Mouse (Mus musculus): ENCODE data around the gene Fasl.

Gene Fasl

DNA sequence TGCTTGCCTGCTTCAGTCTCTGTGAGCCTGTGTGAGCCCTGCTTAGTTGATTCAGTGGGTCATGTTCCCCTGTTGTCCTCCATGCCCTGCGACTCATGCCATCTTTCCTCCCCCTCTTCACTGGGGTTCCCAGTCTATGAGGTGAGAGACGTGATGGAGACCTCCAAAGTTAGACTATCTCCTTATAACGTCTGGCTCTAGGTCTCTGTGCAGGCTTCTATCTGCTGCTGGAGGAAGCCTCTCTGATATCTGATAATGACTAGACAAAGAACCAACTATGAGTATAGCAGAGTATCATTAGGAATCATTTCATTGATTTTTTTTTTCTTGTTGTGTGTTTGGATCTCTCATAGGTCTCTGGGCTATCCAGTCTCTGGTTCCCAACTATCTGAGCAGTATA is 31.7 kb downstream of the Fasl start:
- no peak for DNase-seq

DNA sequence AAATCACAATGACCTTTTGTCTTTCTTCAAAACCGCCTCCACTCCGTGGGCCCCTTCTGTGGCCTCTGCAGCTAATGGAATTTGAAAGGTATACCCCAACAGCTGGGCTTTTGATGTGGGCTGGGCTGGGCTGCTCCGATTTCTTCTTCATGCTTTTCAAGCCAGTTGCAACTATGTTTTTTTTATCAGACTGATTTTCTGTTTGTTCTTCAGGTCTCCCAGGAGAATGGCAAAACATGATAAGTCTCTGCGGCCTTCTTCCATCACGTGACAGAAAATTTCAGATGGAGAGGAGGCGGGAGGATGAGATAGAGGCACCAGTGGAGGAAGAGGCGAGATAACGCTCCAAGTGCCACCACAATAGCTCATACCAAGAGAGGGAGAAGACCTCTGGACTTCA is 37.0 kb downstream of the Fasl start:
- DNase-seq, result no peak

DNA sequence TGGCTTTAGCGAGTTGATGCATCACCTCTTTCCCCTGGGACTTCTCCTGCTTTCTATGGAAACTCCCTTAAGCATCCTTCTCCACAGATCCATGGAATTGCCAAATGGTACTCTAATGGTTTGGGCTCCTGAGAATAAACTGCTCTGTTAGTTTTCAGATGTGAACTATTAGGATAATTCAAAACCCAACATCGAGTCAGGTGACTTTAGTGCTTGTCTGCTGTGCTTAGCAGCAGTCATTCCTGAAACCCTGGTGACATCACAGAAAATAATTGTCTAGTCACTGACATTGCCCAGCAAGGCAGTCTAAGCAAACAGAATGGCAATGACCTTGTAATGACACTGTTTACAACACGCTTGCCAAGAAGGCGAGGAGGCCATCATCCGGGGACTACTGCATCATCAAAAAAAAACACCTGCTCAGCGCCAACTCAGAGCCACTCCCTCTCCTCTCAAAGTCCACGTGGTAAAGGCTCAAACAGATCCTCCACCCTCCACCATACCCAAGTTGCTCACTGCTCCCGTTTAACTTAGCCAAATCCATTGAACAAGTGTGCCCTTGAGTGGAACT is 37.7 kb downstream of the Fasl start:
- DNase-seq, result no peak

GRCm38 (mm10) chr1:161748685-161749084 is 39.6 kb downstream of the Fasl start:
- no peak for DNase-seq

- DNase-seq, result peak; percentile 30
Measured at GRCm38 (mm10) chr1:161748138-161748537, 40.2 kb downstream of the Fasl start.

- DNase-seq, result no peak
Measured at GRCm38 (mm10) chr1:161746542-161747302, 41.6 kb downstream of the Fasl start.

DNA sequence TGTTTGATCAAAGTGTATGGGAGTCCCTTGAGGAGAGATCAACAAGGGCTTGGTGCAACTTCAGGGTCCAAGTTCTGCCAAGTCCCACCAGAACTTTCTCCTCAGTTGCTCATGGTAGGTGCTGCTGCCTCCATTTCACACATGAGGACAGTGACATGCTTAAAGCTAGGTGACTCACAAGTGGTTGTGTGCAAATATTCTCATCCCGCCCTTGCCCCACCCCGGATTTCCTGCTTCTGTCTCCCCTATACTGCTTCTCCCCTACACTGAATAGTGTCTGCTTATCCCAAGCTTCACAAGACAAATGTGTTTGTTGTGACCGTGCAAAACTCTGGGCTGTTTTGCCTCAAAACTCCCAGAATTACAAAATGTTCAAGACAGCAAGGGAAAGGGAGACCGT is 43.4 kb downstream of the Fasl start:
- DNase-seq, result no peak

GRCm38 (mm10) chr1:161744209-161744608 is 44.1 kb downstream of the Fasl start:
- DNase-seq, result no peak

DNA sequence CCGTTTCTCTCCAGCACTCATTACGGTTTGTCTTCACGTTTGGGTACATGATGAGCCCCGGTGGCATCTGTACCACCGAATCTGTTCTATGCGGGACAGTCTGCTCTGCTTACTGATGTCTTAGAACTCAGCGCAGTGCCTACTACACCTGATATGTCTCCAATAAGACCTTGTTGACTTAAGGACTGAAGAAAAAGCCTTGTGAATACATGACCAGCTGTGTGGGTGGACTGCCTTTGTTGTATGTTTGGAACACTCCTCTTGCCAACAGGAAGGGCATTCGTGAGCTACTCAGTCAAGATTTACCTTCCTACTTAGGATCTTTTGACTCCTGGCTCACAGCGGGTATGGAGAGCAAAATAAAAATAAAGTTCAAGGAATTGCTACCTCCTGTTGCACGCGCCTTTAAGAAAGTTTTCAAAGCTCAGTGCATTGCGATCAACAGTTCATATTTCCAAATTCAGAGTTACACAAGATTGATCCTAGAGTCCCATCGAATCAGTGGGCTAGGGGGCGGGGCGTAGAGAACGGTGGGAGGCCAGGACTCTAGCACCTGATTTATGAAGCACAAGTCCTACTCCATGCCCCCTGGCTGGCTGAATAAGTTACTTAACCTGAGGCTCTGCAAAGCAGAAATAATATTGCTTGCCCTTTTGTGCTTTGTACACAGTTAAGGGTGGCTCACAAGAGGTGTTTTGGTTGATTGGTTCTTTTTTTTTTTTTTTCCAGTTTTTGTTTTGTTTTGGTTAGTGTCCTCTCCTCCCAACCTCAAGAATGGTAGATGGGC is 45.6 kb downstream of the Fasl start:
- no peak for DNase-seq

- DNase-seq, result peak; percentile 8
Measured at GRCm38 (mm10) chr1:161736848-161737247, 51.4 kb downstream of the Fasl start.

- DNase-seq, result no peak
Measured at GRCm38 (mm10) chr1:161736255-161736654, 52.0 kb downstream of the Fasl start.

DNA sequence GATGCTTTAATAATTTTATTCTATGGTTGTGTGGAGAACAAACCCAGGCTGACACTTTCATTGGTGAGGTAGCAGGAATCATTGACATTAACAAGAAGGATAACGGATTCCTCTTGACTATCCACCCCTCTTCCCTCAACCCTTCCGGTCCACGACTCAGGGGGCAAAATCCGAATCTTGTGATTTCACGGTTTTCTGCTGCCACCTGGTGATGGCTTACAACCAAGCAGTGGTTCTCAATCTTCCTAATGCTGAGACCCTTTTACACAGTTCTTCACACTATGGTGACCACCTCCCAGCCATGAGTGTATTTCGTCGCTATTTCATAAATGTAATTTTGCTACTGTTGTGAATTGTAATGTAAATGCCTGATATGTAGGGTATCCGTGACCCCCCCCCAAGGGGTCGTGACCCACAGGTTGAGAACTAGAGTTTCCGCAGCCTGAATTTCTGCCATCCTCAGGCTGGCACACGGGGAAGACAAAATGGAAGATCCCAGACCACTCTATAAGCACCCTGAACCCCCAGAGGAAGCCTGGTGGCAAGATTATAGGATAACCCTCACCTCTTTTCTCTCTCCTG is 52.7 kb downstream of the Fasl start:
- DNase-seq, result no peak

DNA sequence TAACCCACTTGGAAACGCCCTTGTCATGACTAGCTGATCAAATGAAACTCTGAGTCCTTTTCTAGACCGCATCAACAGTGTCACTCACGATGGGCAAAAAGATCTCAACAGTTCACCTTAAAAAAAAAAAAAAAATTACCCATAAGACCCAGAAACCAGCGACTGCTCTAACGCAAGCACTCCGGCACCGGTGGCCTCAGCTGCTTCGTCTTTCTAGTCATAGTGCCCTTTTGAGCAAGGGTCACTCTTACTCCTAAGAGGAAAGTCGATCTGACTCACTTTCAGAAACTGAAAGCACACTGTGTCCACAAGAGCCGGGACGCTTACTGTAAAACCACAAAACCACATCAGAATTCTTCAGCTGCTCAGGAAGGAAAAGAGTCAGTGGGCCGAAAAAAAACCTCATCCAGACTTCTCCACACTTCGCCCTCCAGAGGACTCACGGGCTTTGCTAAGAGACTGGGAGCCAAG is 53.5 kb downstream of the Fasl start:
- no peak for DNase-seq

DNA sequence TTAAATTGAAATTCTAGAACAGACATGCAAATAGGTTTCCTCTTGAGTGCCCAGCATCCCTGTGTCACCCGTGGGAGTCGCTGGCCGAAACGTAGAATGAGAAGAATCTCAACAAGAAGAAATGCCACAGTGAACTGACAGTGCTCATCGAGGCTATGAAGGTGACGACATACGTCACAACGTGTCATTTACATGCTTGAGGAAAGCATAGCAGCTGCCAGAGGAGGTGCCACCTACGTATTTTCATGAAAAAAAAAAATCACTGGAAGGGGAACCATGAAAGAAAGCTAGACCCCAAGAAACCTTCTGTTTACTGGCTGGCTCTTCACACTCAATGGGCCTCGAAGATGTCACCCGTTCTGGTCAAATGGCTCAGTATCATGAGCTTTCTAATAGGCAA is 54.0 kb downstream of the Fasl start:
- no peak for DNase-seq
